Mouse (Mus musculus) T-cell, adult 2 months (primary cell): Measurements from ENCODE around the gene Ggps1.

Source experiments
- DNase-seq: peaks from one replicate; pipeline ENCODE4 v3.0.0; 2022; ENCODE audit warnings: low spot score

Gene Ggps1

GRCm38 (mm10) chr13:14063013-14063941 lies at the start of gene Ggps1, which contains the start of gene Arid4b:
Gene Ggps1 (minus strand): TSS chr13:14063488.
Gene Arid4b (plus strand): TSS chr13:14063232.
- peak; percentile 99 for DNase-seq

- DNase-seq = no peak
Measured at GRCm38 (mm10) chr13:14111146-14111545, 47.9 kb upstream of the Ggps1 start.

GRCm38 (mm10) chr13:14110154-14110873 lies 47.0 kb upstream of the Ggps1 start:
- DNase-seq = no peak

- no peak for DNase-seq
Measured at GRCm38 (mm10) chr13:14103026-14103425, 39.7 kb upstream of the Ggps1 start.

- no peak for DNase-seq
Measured at GRCm38 (mm10) chr13:14088669-14089068, 25.4 kb upstream of the Ggps1 start.

GRCm38 (mm10) chr13:14075326-14075725 lies 12.0 kb upstream of the Ggps1 start:
- no peak for DNase-seq

GRCm38 (mm10) chr13:14074371-14074770 lies 11.1 kb upstream of the Ggps1 start:
- no peak for DNase-seq

GRCm38 (mm10) chr13:14069291-14069690 lies 6.0 kb upstream of the Ggps1 start:
- DNase-seq = no peak

GRCm38 (mm10) chr13:14068035-14068434 lies 4.7 kb upstream of the Ggps1 start:
- DNase-seq = no peak

GRCm38 (mm10) chr13:14065701-14066100 lies 2.4 kb upstream of the Ggps1 start:
- DNase-seq = no peak

GRCm38 (mm10) chr13:14065028-14065380 lies 1.7 kb upstream of the Ggps1 start:
- DNase-seq = no peak

GRCm38 (mm10) chr13:14064341-14065027 lies 1.2 kb upstream of the Ggps1 start:
- DNase-seq = peak; percentile 70

GRCm38 (mm10) chr13:14063942-14064271 lies 619 bp upstream of the Ggps1 start:
- no peak for DNase-seq

GRCm38 (mm10) chr13:14062209-14063012 lies 877 bp downstream of the Ggps1 start:
- DNase-seq = no peak

- DNase-seq = no peak
Measured at GRCm38 (mm10) chr13:14059582-14059981, 3.7 kb downstream of the Ggps1 start.

- no peak for DNase-seq
Measured at GRCm38 (mm10) chr13:14056801-14057200, 6.5 kb downstream of the Ggps1 start.

GRCm38 (mm10) chr13:14049878-14050277 lies 13.4 kb downstream of the Ggps1 start:
- no peak for DNase-seq

GRCm38 (mm10) chr13:14044521-14044920 lies 18.8 kb downstream of the Ggps1 start:
- no peak for DNase-seq

GRCm38 (mm10) chr13:14043851-14044250 lies 19.4 kb downstream of the Ggps1 start:
- no peak for DNase-seq

GRCm38 (mm10) chr13:14040186-14040585 lies 23.1 kb downstream of the Ggps1 start:
- no peak for DNase-seq

GRCm38 (mm10) chr13:14039292-14039965 lies 23.9 kb downstream of the Ggps1 start, which contains the start of gene Tbce:
Gene Tbce (minus strand): TSS chr13:14039638.
- peak; percentile 90 for DNase-seq
